Mouse (Mus musculus): ENCODE data around the gene Maml3.

The Maml3 gene

GRCm38 (mm10) chr3:52046027-52046700 lies 58.7 kb downstream of the Maml3 start:
- DNase-seq (ENCODE audit: low read depth, low spot score), result no peak

- DNase-seq (ENCODE audit: low read depth, low spot score), result no peak
Observed at GRCm38 (mm10) chr3:52045221-52045641, 59.6 kb downstream of the Maml3 start.

GRCm38 (mm10) chr3:52044651-52045050 lies 60.2 kb downstream of the Maml3 start:
- no peak for DNase-seq (ENCODE audit: low read depth, low spot score)

- no peak for DNase-seq (ENCODE audit: low read depth, low spot score)
Observed at GRCm38 (mm10) chr3:52043847-52044246, 61.0 kb downstream of the Maml3 start.

- DNase-seq (ENCODE audit: low read depth, low spot score), result no peak
Observed at GRCm38 (mm10) chr3:52042680-52043079, 62.2 kb downstream of the Maml3 start.

GRCm38 (mm10) chr3:52039958-52040357 lies 64.9 kb downstream of the Maml3 start:
- DNase-seq (ENCODE audit: low read depth, low spot score), result no peak

GRCm38 (mm10) chr3:52037260-52037659 lies 67.6 kb downstream of the Maml3 start:
- no peak for DNase-seq (ENCODE audit: low read depth, low spot score)

GRCm38 (mm10) chr3:52035404-52035803 lies 69.5 kb downstream of the Maml3 start:
- DNase-seq (ENCODE audit: low read depth, low spot score), result no peak

- DNase-seq (ENCODE audit: low read depth, low spot score), result no peak
Observed at GRCm38 (mm10) chr3:52033857-52034588, 70.9 kb downstream of the Maml3 start.

- no peak for DNase-seq (ENCODE audit: low read depth, low spot score)
Observed at GRCm38 (mm10) chr3:52031327-52031726, 73.5 kb downstream of the Maml3 start.

GRCm38 (mm10) chr3:52030114-52030513 lies 74.8 kb downstream of the Maml3 start:
- DNase-seq (ENCODE audit: low read depth, low spot score), result no peak

GRCm38 (mm10) chr3:52029661-52030081 lies 75.2 kb downstream of the Maml3 start:
- no peak for DNase-seq (ENCODE audit: low read depth, low spot score)

- DNase-seq (ENCODE audit: low read depth, low spot score), result no peak
Observed at GRCm38 (mm10) chr3:52027972-52028371, 76.9 kb downstream of the Maml3 start.

GRCm38 (mm10) chr3:52022486-52022885 lies 82.4 kb downstream of the Maml3 start:
- no peak for DNase-seq (ENCODE audit: low read depth, low spot score)

- DNase-seq (ENCODE audit: low read depth, low spot score), result no peak
Observed at GRCm38 (mm10) chr3:52018103-52018439, 86.8 kb downstream of the Maml3 start.

GRCm38 (mm10) chr3:52017439-52018102 lies 87.3 kb downstream of the Maml3 start:
- DNase-seq (ENCODE audit: low read depth, low spot score), result no peak

GRCm38 (mm10) chr3:52016178-52016577 lies 88.7 kb downstream of the Maml3 start:
- DNase-seq (ENCODE audit: low read depth, low spot score), result no peak

GRCm38 (mm10) chr3:52015556-52015955 lies 89.3 kb downstream of the Maml3 start:
- DNase-seq (ENCODE audit: low read depth, low spot score), result no peak

- DNase-seq (ENCODE audit: low read depth, low spot score), result no peak
Observed at GRCm38 (mm10) chr3:52011032-52011710, 93.7 kb downstream of the Maml3 start.

GRCm38 (mm10) chr3:52009321-52009720 lies 95.6 kb downstream of the Maml3 start:
- DNase-seq (ENCODE audit: low read depth, low spot score), result no peak

- DNase-seq (ENCODE audit: low read depth, low spot score), result no peak
Observed at GRCm38 (mm10) chr3:52007602-52008252, 97.1 kb downstream of the Maml3 start.

All from c-Kit-negative CD71-positive TER-119-positive erythroid progenitor cells, embryonic 14.5 days (primary cell).